Mouse (Mus musculus): ENCODE results near the gene Gabra5.

The Gabra5 gene

DNA sequence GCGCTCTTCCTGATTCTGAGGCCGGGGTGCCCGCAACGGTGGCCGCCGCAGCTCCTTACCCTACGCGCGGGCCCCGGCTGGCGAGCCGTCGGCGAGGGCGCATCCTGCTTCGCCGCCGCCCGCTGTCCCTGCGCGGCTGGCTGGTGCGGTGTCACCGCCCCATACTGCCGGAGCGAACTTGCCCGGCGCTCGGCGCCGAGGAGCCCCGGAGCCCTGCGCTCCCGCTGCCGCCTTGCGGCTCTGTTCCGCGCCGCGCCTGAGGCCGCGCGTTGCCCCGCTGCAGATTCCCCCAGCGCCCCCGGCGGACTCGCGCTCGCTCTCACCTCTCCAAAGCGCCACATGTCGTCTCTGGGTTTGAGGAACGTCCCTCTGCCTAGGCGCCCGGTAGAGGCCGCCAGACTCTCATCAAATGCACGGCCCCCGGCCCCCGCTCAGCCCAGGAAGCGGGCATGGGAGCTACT is at the start of gene Gabra5:
Gene Gabra5, minus strand, starts transcription at position 379 of the 461 bp plus-strand sequence.
- DNase-seq: no peak

DNA sequence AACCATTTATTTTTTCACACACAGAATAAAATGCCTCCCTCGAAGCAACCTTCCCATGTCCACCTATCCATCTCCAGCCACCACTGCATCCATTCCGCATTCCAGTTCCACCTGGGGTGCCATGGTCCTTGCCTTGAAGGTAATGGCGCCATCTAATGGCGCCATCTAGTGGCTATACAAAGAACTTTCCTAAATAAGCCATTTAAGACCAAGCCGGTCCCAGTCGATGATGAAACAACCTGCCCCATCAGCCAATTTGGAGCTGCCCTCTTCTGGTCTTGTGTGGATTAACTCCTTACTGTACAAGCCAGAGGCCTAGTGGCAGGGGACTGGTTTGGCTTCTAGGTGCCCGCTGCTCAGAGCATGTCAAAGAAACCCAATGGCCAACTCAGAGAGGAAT is 28.7 kb upstream of the Gabra5 start:
- DNase-seq: no peak

DNA sequence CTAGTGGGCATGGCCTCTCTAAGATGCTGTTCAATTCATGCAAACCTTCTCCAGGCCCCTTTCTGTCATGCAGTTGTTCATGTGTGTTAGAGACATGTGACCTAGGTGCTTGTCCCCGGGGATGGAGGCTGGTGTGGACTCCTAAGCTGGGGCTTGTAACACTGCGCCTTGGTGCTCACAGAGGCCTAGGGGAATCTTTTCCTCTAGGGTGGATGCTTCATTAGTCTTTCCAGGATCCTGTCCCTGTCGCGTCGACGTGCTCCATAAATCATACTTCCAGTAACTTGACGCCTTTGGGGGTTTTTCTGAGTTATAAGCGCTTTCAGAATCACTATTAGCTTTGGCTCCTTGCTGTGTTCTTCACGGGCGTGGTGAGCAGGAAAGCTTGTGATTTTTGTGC is 22.8 kb upstream of the Gabra5 start:
- no peak for DNase-seq

DNA sequence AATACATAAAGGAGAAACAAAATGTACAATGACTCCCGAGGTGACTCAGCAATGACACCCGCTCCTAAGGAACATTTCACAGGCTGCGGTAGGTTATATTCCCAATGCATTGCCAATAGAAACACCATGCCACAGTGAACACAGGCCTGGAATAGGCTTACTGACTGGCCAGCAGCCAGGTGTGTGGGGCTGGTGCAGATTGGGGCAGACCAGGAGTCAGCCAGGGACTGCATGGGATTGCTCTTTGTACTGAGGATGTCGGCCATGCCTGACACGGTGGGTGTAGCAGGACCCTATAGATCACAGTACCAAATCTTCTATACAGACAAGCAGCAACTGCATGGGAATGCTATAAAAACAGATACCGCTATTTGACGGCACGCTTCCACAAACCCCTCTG is 20.1 kb upstream of the Gabra5 start:
- no peak for DNase-seq

DNA sequence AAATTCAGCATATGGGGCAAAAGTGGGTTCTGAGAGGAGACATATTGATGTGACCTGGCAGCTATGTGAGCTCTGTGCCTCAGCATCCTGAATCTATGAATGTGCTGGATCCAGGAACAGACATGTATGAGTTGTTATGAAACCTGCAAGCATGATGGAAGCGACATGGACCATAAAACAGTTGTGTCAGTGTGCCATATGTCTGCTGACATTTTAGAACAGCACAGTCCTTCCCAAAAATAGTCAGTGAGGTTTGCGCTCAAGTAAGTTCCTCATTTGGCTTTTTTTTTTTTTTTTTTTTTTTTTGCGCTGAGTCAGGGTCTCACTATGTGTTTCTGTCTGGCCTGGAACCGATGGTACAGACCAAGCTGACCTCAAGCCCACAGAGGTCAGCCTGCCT is 19.6 kb upstream of the Gabra5 start:
- DNase-seq: no peak

DNA sequence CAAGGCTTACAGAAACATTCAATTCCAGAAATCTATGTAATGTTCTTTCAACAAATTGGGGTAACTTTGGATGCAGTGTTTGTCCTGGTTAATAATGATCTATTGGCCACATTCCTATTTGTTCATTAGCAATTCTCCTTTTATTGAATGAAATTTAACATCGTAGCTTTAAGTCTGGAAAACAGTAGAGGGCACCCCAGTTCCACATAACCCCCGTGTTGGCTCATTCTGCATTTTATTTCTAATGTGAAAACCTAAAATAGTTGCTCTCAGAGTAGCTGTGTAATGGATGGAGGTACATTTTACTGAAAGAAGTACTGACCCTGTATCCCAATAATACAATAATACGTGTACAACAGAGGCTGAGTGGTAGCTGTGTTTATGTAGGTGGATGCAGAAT is 3.1 kb upstream of the Gabra5 start:
- DNase-seq: no peak

DNA sequence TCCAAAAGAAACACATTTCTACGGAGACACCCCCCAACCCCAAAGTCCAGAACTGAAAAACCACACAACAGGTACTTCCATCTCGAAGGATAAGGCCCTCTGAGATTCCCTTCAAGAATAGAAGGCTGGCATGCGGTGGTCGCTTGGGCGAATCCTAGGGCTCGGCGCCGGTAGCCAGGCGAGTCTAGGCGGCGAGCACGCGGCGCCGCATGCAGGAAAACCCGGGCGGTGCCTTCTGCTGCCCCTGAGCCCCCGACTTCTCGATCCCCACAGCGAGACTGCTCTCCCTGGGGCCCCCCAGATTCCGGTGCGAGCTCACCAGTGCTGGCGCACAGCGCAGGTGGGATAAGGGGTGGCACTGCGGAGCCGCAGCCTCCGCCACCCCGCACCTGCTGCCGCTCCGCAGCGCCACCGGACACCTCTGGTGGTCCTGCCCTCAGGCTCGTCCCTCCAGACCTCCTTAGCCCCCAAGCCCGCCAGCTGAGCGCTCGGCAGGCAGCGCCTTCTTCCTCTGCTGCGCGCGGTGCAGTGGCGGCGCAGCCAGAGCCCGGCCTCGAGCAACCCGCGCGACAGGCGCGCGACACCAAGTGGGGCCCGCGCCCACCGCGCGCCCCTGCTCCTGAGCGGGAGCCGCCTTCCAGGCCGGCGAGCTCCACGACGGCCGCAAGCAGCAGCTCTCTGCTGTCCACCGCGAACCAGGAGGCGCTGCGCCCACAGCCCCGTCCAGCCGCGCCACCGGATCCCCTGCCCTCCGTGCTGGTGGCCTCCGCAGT is 813 bp downstream of the Gabra5 start:
- no peak for DNase-seq

DNA sequence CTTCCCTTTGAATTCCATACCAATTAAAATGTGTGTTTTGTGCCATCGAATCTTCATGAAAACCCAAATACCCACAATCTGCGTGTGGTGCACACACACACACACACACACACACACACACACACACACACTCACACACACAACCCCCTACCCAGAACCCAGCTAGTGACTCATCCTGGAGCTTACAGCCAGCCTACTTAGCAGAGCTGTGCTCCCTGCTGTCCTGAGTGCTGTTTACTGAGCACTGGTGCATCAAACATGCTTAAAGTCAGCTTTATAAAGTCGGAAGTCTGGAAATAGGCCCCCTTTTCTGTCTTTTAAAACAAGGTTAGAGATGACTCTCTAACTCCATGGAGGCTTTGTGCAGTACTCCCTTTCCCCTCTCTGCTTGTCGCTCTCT is 7.0 kb downstream of the Gabra5 start:
- DNase-seq: no peak

DNA sequence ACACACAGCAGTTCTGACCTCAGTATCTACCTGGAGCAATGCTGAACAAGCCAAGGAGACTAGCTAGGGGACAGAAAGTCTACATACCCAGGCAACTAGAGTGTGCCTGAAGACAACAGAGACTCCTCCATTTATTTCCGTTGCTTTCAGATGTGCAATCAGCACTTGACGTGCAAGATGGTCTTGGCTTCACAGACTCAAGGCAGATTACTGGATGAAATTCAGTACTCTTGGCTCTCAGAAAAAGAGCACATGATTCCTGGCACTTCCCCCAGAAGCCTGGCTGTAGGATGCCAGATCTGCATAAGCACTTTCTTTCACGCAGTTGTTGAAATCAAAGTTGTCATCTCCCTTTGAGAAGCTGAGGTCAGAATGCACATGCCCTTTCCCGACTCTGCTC is 18.1 kb downstream of the Gabra5 start:
- DNase-seq: no peak

DNA sequence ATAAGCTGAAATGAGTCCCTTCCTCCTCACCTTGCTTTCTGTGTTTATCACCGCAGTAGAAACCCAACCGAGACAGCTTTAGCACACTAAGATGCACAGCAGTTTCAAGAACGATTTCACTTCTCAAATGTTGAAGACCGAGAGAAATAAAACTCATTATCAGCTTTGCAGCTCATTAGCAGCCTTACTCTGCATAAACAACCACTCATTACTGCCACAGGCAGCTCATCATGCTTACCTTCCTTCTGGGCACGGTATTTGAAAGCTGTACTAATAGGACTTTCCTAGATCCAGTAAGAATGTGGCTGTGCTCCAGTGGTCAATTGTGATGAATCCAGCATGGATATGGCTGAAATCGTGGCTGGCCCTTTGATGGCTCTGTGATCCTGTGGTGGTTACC is 23.0 kb downstream of the Gabra5 start:
- no peak for DNase-seq

DNA sequence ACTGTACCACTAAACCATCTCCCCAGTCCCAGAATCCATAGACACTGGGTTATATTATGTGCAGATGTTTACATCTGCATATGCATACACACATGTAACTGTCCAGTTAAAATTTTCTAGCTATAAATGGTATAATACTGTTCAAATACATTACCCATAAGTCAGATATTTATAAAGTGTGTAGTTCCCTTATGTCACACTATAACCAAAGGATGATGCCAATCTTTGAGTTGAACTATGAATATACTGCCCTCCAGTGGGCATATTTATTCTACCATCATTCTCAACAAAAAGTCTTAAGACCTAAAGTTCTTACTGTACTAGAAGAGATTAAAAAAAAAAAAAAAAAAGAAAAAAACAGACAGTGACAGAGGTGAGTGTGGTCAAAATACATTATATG is 27.0 kb downstream of the Gabra5 start:
- DNase-seq: no peak

DNA sequence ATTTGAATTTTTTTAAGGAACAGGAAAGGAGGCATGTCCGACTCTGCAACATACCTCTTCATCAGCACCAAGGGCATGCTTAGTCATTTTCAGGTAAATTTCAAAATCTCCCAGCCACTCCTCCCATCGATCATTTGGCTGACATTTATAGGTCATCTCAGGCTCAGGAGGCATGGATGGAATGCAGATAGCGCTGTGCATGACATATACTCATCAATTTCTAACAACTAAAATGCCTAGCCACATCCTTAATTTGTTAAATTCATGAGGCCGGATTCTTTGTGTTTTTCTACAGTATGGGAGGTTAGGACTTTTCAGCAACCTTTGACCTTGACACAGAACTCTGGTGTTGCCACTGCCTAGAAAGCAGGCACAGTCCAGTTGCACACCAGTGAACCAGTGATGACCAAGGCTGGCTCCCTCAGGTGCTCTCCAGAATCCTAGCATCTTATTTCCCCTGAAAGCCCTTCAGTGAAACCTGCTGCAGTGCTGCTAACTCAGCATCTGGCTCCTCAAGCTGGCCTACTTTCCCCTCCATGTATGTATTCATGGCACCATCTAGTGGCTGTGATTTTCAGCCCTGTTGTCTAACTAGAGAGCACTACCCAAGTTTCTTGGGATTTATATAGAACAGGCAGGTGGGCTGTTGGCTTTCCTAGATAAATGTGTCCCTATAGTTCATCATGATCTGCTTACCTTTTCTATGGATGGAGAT is 35.9 kb downstream of the Gabra5 start:
- DNase-seq: no peak

DNA sequence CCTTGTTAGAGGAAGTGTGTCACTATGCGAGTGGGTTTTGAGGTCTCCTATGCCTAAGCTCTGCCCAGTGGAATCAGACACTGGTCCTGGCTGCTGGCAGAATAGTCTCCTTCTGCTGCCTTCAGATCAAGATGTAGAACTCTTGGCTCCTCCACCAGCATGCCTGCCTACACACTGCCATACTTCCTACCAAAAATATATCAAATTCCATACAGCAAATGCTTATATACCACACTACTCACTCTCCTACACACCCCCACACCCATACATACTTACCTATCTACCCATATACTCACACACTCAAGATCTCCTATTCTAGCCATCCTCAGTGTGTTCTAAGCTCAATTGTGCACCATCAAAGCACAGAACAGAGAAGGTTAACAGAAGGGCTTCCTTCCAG is 38.5 kb downstream of the Gabra5 start:
- DNase-seq: peak; percentile 79

DNA sequence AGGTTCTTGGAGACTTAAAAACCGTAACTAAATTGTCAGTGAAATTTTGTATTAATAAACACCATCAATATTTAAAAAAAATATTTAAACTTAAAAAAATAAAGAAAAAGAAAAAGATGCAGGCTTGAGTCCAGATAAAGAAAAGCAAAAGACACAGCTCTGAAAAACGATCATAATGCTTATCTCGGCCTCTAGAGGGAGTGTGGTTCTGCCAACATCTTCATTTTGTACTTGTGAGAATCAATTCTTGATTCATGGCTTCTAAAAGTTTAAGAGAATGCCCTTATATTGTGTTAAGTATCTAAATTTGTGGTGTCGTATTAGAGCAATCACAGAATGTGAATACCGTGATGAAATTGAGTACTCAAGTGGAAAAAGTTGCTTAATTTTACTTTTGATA is 49.5 kb downstream of the Gabra5 start:
- no peak for DNase-seq

DNA sequence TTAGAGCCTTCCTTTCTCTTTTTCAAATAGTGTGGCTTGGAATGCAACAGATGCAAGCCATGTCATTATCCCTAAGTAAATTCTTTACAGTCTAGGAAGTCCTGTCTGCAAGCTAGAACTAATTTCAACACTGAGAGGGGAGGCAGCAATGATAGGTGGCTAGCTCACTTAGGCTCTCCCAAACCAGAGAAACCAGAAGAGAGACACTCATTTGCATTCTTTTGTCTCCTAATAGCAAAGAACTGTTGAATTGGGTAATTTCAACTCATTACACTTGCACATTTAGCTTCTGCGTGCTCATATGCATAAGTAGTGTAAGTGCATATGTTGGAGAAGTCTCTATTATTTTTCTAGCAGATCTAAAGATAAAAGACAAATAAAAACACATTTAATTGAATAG is 61.6 kb downstream of the Gabra5 start:
- no peak for DNase-seq

DNA sequence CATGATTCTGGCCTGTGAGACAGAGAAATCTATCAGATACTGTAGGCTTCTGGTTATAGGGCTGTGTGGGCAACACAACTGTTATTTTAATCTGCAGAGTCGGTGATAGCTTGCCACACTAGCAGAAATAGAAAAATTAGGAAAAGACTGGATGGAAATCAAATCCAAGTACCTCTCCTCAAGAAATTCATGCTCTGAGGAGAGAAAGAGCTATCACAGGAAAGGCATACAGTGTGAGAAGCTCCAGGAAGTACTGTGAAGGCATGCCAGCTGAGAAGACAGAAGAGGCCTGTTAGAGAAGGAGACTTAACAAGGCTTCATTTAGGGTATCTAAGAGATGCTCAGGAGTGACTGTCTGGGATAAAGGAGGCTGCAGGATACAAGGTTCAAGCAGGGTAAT is 87.2 kb downstream of the Gabra5 start:
- no peak for DNase-seq

DNA sequence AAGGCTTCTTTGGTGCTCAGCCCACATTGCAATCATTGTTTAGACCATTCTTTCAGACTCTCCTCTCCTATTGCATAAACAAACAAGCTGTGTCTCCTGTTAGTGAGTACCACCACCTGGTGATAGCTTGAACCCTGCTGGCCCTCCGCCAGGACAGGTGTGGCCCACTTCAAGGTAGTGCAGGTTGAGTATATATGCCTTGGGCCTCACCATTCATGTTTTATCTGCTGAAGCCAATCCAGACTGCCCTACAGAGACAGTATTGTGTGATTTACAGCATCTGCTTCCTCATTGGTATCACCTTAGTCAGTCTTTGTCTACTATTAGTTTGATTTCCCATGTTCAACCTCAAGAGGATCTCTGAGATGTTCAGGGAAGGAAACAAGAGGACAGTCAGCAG is 88.8 kb downstream of the Gabra5 start:
- peak; percentile 68 for DNase-seq

DNA sequence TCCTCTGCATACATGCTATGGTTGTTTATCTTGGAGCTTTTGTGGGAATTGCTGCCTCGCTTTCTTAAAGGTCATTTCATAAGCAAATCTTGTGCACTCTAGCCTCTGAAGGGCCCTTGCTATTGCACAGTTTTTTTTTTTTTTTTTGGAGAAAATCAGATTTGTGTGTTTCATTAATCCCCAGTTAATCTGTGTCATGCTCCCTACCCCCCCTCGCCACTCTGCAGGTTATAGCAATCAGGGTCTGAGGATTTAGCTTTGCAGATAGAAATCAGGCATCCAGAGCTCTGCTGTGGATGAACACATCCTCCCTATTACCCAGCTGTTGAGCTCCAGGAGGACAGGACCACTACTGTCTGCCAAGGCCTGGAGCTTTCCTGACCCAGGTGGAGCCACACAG is 90.5 kb downstream of the Gabra5 start, which contains the start of gene Gabrb3:
Gene Gabrb3, plus strand, starts transcription at position 301 of the 400 bp plus-strand sequence.
- DNase-seq: peak; percentile 64

DNA sequence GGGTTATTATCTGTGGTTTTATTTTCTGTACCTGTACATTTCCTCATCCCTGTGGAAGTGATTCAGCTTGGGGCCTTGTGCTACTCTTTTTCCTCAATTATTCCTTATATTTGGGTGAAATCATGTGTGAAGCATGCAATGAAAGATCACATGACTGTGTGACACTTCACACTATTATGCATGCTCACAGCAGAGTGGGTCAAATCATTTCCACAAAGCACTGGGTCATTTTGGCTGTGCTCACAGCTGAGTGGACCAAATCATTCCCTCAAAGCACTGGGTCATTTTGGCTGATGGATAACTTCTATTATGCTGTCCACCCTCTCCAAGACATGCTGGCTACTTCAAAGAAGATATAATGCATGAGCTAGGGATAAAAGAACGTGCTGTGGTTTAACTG is 97.0 kb downstream of the Gabra5 start:
- DNase-seq: peak; percentile 52

DNA sequence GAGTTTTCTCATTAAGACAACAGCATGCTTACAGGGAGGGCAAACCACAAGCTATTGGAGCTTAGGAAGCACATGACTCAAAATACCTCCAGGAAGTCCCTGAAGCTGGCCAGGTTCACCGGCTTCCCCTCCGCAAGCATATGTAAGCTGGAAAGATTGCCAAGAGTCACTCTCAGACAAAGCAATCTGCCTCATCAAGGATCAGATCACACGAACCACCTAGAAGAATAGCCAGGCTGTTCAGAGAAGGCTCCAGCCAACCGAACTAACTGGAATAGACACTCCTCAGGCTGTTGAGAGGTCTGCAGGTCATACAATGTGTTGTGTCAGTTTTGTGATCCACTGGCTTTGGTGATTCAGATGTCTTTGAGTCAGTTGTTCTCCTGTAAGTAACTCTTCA is 98.7 kb downstream of the Gabra5 start:
- peak; percentile 14 for DNase-seq

DNA sequence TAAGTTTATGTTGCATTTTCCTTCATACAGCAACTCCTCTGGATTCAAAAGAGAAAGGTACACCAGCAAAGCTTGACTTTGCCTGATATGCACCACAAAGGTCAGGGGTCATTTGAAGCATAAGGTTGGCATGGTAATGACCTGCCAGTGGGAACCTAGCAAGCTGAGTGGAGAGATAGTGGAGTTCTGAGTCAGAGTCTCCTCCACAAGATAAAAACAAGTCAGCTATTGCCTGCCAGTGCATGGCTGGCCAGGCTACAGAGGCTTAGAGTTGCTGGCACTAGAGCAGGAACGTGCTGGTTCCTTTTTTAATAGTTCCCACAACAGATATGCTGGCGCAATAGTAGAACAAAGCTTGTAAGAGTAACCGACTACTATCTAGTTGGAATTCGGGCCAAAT is 116.3 kb downstream of the Gabra5 start:
- DNase-seq: no peak

DNA sequence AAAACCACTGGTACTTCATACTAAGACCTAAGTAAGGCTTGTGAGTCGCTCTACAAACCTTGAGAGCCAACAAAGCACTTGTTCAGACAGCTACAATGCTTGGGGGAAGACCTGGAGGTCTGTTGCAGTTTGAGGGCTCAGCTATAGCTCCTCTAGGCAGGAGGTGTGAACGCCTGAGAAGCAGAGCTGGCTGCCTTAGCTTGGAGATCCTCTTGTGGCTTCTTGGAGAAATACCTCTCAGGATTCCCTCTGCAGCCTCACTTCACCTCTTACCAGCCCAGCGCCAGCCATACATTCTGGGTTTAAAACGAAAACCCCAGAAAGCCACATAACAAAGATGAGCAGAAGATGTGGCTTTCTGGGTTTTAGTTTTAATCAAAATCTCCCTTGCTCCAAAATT is 119.8 kb downstream of the Gabra5 start:
- DNase-seq: no peak

DNA sequence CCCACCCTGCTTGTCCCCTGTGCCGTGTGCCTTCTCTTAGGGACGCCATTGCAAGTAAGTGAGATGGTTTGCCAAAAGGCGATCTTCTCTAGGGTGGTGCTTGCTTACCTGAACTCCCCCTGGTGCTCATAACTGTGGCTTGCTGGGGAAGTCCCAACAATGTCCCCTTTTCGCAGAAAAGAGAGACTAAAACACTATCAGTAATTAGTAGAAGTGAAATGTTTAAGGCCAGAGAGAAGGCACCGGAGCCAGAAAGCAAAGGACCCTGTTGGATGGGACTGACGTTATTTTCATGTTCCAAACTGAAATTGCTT is 122.6 kb downstream of the Gabra5 start:
- no peak for DNase-seq

DNA sequence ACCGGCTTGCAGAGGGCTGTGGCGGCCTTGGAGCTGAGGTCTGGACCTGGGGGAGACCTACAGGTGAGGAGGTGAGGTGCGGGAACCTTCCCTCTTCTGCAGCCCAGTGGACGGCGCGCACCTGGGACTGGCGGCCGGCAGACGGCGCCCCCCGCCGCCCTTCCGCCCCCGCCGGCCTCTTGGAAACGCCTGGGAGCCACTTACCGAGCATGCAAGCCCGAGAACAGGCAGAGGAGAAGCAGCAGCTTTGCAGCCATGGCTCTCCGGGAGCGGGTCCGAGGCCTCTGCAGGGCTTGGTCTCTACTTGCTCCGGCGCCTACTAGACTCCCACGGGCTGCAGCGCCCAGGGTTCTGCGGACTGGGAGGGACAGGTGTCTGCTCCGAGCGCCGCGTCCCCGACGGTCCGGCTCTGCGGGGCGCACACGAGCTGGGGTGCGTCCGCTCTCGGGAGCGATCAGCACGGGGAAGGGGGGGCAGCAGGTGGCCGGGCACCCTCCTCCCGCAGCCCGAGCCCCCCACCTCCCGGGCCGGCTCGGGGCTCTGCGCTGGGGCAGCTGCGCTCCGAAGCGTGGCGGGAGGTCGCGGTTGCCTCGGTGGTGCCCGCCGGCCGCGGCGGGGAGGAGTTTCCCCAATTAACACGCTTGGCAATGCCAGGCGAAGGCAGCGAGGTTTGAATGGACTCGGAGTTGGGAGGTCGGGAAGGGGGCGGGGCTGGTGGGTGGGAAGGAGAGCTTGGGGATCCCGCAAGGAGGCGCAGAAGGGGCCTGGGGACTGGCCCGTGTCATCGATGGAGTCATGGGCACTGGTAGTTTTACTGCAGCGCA is 123.1 kb downstream of the Gabra5 start, which contains the start of gene Gabrg3:
Gene Gabrg3, minus strand, starts transcription at position 672 of the 824 bp plus-strand sequence.
- DNase-seq: no peak

Data from heart, adult 11 months (tissue).